Mouse (Mus musculus) liver, embryonic 14.5 days (tissue): ENCODE results near the gene Dnah3. TPM values are rescaled to one million over a fixed set of nuclear protein-coding genes. Genes with fewer than 3 reads are reported as not detected.

ENCODE experiments used
- ATAC-seq: fragments of 200-750 bp; cut with Nextera tagmentation; 2 replicates; pipeline ENCODE4 v1.8.0; 2017; ENCODE audit warnings: moderate number of reproducible peaks, mild to moderate bottlenecking, moderate library complexity; ENCODE audit not compliant: insufficient read depth
- DNase-seq, 3 experiments: peaks; one replicate each; pipeline ENCODE4 v3.0.0-alpha.2; 2012 to 2013; ENCODE audit warnings: low read depth in 3 of 3, low spot score in 3 of 3
- H3K27ac ChIP-seq: fragments of 300-500 bp; sonication (generic); 2 replicates; pipeline ENCODE4 v1.5.1; 2014; ENCODE audit warnings: moderate library complexity, mild to moderate bottlenecking, control low read depth, inconsistent platforms
- H3K27me3 ChIP-seq: fragments of 300-500 bp; sonication (generic); 2 replicates; pipeline ENCODE4 v1.6.1; 2014; ENCODE audit warnings: mild to moderate bottlenecking, low read length, moderate library complexity; ENCODE audit not compliant: control insufficient read depth, insufficient read depth
- H3K36me3 ChIP-seq: fragments of 300-500 bp; sonication (generic); replicated peaks from 2 replicates; pipeline ENCODE4 v1.6.1; 2014; ENCODE audit warnings: low read depth; ENCODE audit not compliant: control insufficient read depth, insufficient read depth
- H3K4me1 ChIP-seq, 2 experiments: fragments of 200-500 bp in 1 of 2; fragments of 300-500 bp in 1 of 2; sonication (generic) in 1 of 2; replicated peaks; 2 replicates each; pipeline ENCODE4 v1.6.1; 2012 to 2014; ENCODE audit warnings: antibody characterized with exemption in 1 of 2, inconsistent platforms in 1 of 2, low read length in 1 of 2; ENCODE audit not compliant: control insufficient read depth in 2 of 2, insufficient read depth in 2 of 2
- H3K4me2 ChIP-seq: fragments of 300-500 bp; sonication (generic); 2 replicates; pipeline ENCODE4 v1.6.1; 2014; ENCODE audit warnings: low read depth, mild to moderate bottlenecking, control low read depth, moderate library complexity
- H3K4me3 ChIP-seq, 2 experiments: fragments of 200-500 bp in 1 of 2; fragments of 300-500 bp in 1 of 2; sonication (generic) in 1 of 2; 2 replicates each; pipeline ENCODE4 v1.5.1; 2012 to 2014; ENCODE audit warnings: low read depth in 2 of 2, low read length in 2 of 2, mild to moderate bottlenecking in 2 of 2, control low read depth in 1 of 2, inconsistent platforms in 1 of 2, moderate library complexity in 1 of 2; ENCODE audit not compliant: insufficient read depth in 1 of 2
- H3K9ac ChIP-seq: fragments of 300-500 bp; sonication (generic); replicated peaks from 2 replicates; pipeline ENCODE4 v1.6.1; 2014; ENCODE audit warnings: mild to moderate bottlenecking, control low read depth, moderate library complexity
- H3K9me3 ChIP-seq: fragments of 300-500 bp; sonication (generic); 2 replicates; pipeline ENCODE4 v1.6.1; 2016; ENCODE audit warnings: low read length, mixed read lengths; ENCODE audit not compliant: control insufficient read depth
- CTCF ChIP-seq: IDR thresholded peaks from 2 replicates; pipeline ENCODE4 v1.5.1; 2016; ENCODE audit warnings: antibody characterized with exemption, low read depth, control low read depth
- EP300 ChIP-seq: IDR thresholded peaks from 2 replicates; pipeline ENCODE4 v1.6.1; 2016; ENCODE audit warnings: antibody characterized with exemption, low read depth
- WGBS: fragments of 180-500 bp; shearing (Covaris S2); extraction: QIAGEN DNeasy Blood & Tissue Kit; methylation state at CpG from one replicate; pipeline ENCODE4 v1.1.7; 2014; ENCODE audit not compliant: insufficient replicate concordance; 5-methylcytosine and 5-hydroxymethylcytosine counted together
- polyA plus RNA-seq, 2 experiments: library from polyadenylated mRNA; depleted of rRNA in 1 of 2; stranded (reverse) in 1 of 2; unstranded in 1 of 2; fragments of >200 nt; fragmentation: Nextera tagmentation in 1 of 2; extraction: Ambion mirVana in 1 of 2; gene quantifications; 2 replicates each; pipeline versions ENCODE4 v1.2.1 to v1.2.3; 2012 to 2014

The Dnah3 gene
- polyA plus RNA-seq, 2 experiments = not detected

DNA sequence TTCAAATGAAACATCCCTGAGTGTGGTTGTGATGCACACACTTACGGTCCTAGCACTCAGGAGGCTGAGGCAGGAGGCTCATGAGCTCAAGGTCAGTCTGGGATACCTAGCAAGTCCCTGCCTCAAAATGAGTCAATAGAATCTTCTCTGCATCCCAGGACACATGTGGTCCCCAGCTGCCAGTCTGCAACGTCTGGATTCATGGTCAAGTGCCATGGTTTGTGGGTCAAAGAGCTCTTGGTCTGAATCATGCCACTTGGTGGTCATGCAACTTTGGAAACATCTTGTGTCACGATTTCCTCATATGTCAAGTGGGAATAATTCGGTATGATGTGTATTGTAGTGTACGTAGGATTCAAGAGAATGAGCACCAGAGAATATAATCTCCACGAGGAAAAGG, 134.5 kb downstream of the Dnah3 start:
- no peak overlapping the region for H3K9ac ChIP-seq
- no peaks in the 10 kb centered on the region for H3K9me3 ChIP-seq
- H3K27ac ChIP-seq = no peak overlapping the region
- no peak for TF ChIP-seq CTCF
- TF ChIP-seq EP300 = no peak
- H3K27me3 ChIP-seq = no peaks in the 10 kb centered on the region
- H3K36me3 ChIP-seq = no peaks in the 10 kb centered on the region
- H3K4me3 ChIP-seq = no peak overlapping the region
- DNase-seq (no peak), ATAC-seq (no peak)
- WGBS = 62% methylated on average over 6 of the region's 6 CpGs
- H3K4me2 ChIP-seq = no peak overlapping the region
- no peaks in the 10 kb centered on the region for H3K4me1 ChIP-seq

DNA sequence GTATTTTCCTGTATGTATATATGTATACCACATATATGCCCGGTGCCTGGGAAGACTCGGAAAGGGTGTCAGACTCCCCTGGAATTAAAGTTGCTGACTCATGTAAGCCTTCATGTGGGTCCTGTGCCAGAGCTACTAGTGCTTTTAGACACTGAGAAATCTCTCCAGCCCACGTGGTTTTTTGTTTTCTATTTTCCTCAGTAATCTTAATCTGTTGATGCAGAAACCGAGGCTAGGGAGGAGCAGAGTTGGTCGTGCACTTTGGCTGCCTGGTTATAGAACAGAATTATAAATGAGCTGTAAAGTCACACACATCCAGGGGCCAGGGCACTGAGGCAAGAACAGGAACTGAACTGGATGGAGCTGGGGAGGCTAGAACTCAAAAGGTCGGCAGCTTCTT, 135.1 kb downstream of the Dnah3 start:
- DNase-seq = no peak

DNA sequence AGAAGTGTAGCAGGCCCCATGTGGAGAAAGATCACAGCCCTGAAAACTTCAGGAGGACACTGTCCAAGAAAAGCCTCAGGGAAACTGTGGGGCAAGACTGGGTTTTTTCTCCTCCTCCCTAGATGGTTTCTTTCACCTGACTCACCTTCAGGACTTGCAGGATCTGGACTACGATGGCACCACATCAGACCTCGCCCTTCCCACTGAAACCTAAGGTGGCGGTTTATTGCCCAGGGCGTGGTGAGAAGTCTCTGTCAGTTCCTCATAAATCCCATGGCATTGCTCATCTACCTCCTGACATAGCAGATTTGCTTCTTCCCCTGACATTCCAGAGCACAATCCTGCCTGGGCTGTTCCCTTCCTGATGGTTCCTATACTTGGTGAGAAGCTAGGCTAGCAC, 135.6 kb downstream of the Dnah3 start:
- no peaks in the 10 kb centered on the region for H3K36me3 ChIP-seq
- DNase-seq = no peak
- no peaks in the 10 kb centered on the region for H3K4me1 ChIP-seq
- H3K9me3 ChIP-seq = no peaks in the 10 kb centered on the region
- no peak overlapping the region for H3K9ac ChIP-seq
- H3K27ac ChIP-seq = no peak overlapping the region
- WGBS = 67% methylated on average over 4 of the region's 4 CpGs
- no peak overlapping the region for H3K4me3 ChIP-seq
- TF ChIP-seq CTCF (no peak), EP300 (no peak)
- ATAC-seq = no peak
- H3K27me3 ChIP-seq = no peaks in the 10 kb centered on the region
- H3K4me2 ChIP-seq = no peak overlapping the region

More for the DNA sequence above, 135.1 kb downstream of the Dnah3 start:
- Histone ChIP-seq H3K9me3 (no peaks in the 10 kb centered on the region), H3K27ac (no peak overlapping the region), H3K4me1 (no peaks in the 10 kb centered on the region), H3K9ac (no peak overlapping the region), H3K4me2 (no peak overlapping the region), H3K4me3 (no peak overlapping the region), H3K27me3 (no peaks in the 10 kb centered on the region), H3K36me3 (no peaks in the 10 kb centered on the region)
- TF ChIP-seq EP300 = no peak
- no peak for TF ChIP-seq CTCF
- no peak for ATAC-seq
- 53% methylated on average over 6 of the region's 6 CpGs for WGBS

DNA sequence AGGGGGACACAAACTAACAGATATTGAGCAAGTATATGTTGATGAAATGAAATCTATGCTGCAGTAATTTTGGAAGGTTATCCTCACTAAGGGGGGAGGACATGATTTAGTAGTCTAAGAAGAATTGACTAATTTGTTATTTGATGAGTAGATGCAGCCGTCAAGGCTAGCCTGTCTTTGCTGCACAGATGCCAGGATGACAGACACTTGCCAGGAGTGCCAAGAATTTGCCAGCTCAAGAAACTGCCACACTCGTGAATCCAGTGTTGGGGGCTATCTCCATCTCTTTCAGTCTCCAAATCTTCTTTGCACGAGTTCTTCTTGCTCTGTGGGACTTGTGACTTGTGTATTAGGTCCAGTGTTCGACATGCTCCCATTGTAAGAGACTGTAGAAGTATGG, 136.0 kb downstream of the Dnah3 start:
- H3K36me3 ChIP-seq = no peaks in the 10 kb centered on the region
- no peaks in the 10 kb centered on the region for H3K4me1 ChIP-seq
- TF ChIP-seq CTCF = no peak
- no peak for TF ChIP-seq EP300
- no peak overlapping the region for H3K27ac ChIP-seq
- H3K9ac ChIP-seq = no peak overlapping the region
- ATAC-seq (no peak), DNase-seq (no peak)
- H3K27me3 ChIP-seq = no peaks in the 10 kb centered on the region
- 38% methylated on average over 4 of the region's 4 CpGs for WGBS
- H3K9me3 ChIP-seq = no peaks in the 10 kb centered on the region
- no peak overlapping the region for H3K4me3 ChIP-seq
- H3K4me2 ChIP-seq = no peak overlapping the region

DNA sequence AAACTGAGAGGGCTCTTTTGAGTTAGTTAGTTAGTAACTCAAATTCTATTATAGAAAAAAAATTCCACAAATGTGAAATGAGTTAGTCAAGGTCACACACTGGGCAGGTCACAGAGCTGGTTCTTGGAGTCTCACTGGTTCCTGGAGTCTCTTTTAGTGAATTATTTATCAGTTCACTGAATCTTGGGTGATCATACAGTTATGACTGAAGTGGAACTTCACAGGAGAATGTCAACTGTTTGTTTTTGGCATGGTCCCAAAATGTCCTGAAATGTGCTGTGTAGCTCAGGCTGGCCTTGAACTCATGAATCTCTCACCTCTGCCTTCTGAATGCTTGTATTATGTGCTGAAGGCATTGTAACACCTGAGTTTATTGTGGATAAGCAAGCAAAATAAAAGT, 137.7 kb downstream of the Dnah3 start:
- Histone ChIP-seq H3K27ac (no peak overlapping the region), H3K4me2 (no peak overlapping the region)
- no peak for TF ChIP-seq CTCF
- TF ChIP-seq EP300 = no peak

DNA sequence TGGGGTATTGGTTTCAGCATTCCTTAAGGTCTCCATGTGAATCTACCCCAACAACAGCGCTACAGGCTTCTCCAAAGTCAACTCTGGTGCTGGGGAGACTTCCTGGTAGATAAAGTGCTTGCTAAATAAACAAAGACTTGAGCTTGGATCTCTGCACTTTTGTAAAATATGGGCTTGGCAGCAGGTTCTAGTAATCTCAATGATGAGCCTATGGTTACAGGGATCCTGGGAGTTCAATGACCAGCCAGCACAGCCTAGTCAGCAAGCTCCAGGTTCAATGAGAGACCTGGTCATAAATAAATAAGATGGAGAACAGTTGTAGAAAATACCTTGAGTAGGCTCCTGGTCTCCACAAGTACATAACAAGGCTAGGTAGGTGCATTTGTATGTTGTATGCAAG, 141.0 kb downstream of the Dnah3 start:
- WGBS = 50% methylated on average over 1 of the region's 1 CpGs
- no peaks in the 10 kb centered on the region for H3K4me1 ChIP-seq
- H3K9me3 ChIP-seq = no peaks in the 10 kb centered on the region
- no peak overlapping the region for H3K27ac ChIP-seq
- ATAC-seq = no peak
- no peaks in the 10 kb centered on the region for H3K36me3 ChIP-seq
- no peak for DNase-seq
- no peak overlapping the region for H3K4me2 ChIP-seq
- H3K4me3 ChIP-seq = no peak overlapping the region
- TF ChIP-seq EP300 = no peak
- no peak for TF ChIP-seq CTCF
- no peak overlapping the region for H3K9ac ChIP-seq
- H3K27me3 ChIP-seq = no peaks in the 10 kb centered on the region

More for the DNA sequence above, 137.7 kb downstream of the Dnah3 start:
- no peaks in the 10 kb centered on the region for H3K9me3 ChIP-seq
- no peaks in the 10 kb centered on the region for H3K4me1 ChIP-seq
- no peak for ATAC-seq
- H3K4me3 ChIP-seq = no peak overlapping the region
- no peak for DNase-seq
- H3K36me3 ChIP-seq = no peaks in the 10 kb centered on the region
- H3K9ac ChIP-seq = no peak overlapping the region
- H3K27me3 ChIP-seq = no peaks in the 10 kb centered on the region
